Mouse (Mus musculus): ENCODE results near the gene Tdpoz4. TPM values are rescaled to one million over a fixed set of nuclear protein-coding genes. Genes with fewer than 3 reads are reported as not detected.
"Not testable (repeated sequence)": the region's sequence is repeated elsewhere in the genome, so short reads cannot be mapped to it uniquely, and the experiment has no call there.

The Tdpoz4 gene
- total RNA-seq (2017): not detected in 2 replicates

DNA sequence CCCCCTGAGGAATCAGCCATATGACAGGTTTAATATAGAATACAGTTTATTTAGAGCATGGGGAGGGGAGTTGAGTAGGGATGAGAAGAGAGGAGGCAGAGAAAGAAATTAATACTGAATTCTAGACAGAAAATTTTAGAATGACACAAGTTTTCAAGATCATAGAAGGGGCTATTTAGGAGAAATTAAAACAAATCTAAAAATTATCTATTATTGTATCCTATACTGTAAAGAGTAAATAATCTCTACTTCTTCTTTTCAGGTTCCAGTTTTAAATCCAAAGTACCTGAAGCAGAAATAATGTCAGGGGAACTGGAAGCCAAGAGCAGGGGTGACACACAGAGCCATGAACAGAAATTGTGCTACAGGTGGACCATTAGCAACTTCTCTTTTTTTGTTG, at the start of gene Tdpoz4:
TSS of gene Tdpoz4 (plus strand) at position 301 of the 400 bp plus-strand sequence.
- ATAC-seq (ENCODE audit: extremely low read depth, insufficient number of reproducible peaks, low FRiP score, poor library complexity, severe bottlenecking): not testable (repeated sequence)

DNA sequence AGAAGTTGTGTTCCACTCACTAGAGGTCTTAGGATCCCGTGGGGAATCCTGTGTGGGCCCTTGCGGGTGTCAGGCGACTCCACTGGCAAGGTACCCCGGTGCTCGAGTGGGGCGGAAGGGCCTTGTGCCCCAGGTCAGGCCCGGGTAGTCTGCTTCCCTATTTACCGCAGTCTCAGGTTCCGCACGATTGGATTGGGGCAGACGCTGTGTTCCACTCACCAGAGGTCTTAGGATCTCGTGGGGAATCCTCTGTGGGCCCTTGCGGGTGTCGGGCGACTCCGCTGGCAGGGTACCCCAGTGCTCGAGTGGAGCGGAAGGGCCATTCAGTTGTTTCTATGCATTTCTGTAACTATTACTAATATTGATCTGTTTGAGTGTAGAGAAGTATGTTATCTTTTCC, 42.2 kb upstream of the Tdpoz4 start:
- ATAC-seq (ENCODE audit: extremely low read depth, insufficient number of reproducible peaks, low FRiP score, poor library complexity, severe bottlenecking): not testable (repeated sequence)

DNA sequence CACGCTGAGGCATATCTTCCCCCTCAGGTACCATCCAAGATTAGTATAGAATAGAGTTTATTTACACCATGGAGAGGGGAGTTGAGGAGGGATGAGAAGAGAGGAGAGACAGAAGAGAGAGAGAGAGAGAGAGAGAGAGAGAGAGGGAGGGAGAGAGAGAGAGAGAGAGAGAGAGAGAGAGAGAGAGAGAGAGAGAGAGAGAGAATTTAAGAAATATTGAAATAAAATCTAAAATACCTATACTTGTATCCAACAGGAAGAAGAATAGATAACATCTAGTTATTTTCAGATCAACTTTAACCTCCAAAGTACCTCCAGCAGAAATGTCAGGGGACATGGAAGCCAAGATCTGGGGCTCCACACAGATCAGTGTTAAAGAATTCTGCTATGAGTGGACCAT, 23.5 kb upstream of the Tdpoz4 start, which contains the start of gene Gm5773:
TSS of gene Gm5773 (plus strand) at position 301 of the 400 bp plus-strand sequence.
- ATAC-seq (ENCODE audit: extremely low read depth, insufficient number of reproducible peaks, low FRiP score, poor library complexity, severe bottlenecking): not testable (repeated sequence)

DNA sequence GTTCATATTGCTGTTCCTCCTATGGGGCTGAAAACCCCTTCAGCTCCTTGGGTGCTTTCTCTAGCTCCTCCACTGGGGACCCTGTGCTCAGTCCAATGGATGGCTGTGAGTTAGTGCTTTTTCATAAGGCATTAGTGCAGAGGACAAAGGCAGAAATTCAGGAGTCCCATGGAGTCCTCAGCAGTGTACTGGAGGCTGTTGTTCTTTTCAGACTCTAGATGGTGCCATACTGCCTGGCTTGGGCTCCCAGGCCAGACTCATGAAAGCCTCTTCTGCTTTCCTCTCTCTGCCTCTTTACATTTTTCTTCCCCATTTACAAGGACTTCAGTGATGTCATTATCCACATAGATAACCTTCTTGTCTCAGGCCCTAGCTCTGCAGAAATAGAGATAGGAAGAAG, 17.1 kb downstream of the Tdpoz4 start:
- not testable (repeated sequence) for ATAC-seq (ENCODE audit: extremely low read depth, insufficient number of reproducible peaks, low FRiP score, poor library complexity, severe bottlenecking)

DNA sequence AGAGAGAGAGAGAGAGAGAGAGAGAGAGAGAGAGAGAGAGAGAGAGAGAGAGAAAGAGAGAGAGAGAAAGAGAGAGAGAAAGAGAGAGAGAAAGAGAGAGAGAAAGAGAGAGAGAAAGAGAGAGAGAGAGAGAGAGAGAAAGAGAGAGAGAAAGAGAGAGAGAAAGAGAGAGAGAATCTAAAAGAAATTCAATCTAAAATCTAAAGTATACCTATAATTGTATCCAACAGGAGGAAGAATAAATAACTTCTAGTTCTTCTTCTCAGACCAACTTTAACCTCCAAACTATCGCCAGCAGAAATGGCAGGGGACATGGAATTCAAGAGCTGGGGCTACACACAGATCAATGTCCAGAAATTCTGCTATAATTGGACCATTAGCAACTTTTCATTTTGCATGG, 29.5 kb downstream of the Tdpoz4 start, which contains the start of gene Tdpoz3:
TSS of gene Tdpoz3 (plus strand) at position 301 of the 400 bp plus-strand sequence.
- ATAC-seq (ENCODE audit: extremely low read depth, insufficient number of reproducible peaks, low FRiP score, poor library complexity, severe bottlenecking): not testable (repeated sequence)

Other genes starting within 250 kb of the Tdpoz4 start
- 406 and 416 TPM in 2 replicates for gene S100a10, start 241.3 kb upstream of the Tdpoz4 start, total RNA-seq (2017)
- not detected in 2 replicates for gene Tdpoz2, start 143.7 kb upstream of the Tdpoz4 start, total RNA-seq (2017)
- gene Tdpoz1, start 120.1 kb upstream of the Tdpoz4 start, total RNA-seq (2017): not detected in 2 replicates
- gene Gm37596, start 103.3 kb upstream of the Tdpoz4 start, total RNA-seq (2017): not detected in 2 replicates
- not detected in 2 replicates for gene Gm5773, start 23.4 kb upstream of the Tdpoz4 start, total RNA-seq (2017)
- gene Tdpoz3, start 29.6 kb downstream of the Tdpoz4 start, total RNA-seq (2017): not detected in 2 replicates
- gene Gm9117, start 147.1 kb downstream of the Tdpoz4 start, total RNA-seq (2017): 0.37 TPM in 1 of 2 replicates, not detected in the other
- gene Tdpoz5, start 164.9 kb downstream of the Tdpoz4 start, total RNA-seq (2017): not detected in 2 replicates